Mouse (Mus musculus) adrenal gland, adult (tissue): ENCODE results near the gene Gsdma2.
A peak's percentile ranks its signal among the peaks of the same experiment; 100 is the strongest.
"Not testable (repeated sequence)": the region's sequence is repeated elsewhere in the genome, so short reads cannot be mapped to it uniquely, and the experiment has no call there.

Source experiments
- DNase-seq, 2 experiments: peaks; one replicate each; pipeline ENCODE4 v3.0.0; 2022 to 2023; ENCODE audit warnings: low spot score in 1 of 2; ENCODE audit not compliant: inconsistent age in 2 of 2

Gene Gsdma2

DNA sequence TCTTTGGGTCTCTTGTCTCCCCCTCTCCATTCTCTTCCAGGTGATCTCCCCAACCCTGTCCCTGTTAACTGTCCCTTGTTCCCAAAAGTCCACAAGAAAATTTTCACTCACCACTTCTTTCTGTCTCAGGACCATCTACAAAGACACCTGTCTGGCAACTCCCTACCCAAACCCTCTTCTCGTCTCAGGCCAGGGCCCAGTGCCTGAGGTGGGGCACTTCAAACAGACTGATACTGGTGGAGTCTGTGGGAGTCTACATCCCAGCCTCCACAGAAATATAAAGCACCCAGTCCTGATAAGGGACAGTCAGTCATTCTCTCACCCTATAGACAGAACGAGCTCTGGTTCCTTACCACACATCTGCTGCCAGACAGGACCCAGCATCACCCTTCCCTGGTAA is at the start of gene Gsdma2:
Gene Gsdma2 (plus strand): TSS at position 301 of the 400 bp plus-strand sequence.
- DNase-seq = no peak

DNA sequence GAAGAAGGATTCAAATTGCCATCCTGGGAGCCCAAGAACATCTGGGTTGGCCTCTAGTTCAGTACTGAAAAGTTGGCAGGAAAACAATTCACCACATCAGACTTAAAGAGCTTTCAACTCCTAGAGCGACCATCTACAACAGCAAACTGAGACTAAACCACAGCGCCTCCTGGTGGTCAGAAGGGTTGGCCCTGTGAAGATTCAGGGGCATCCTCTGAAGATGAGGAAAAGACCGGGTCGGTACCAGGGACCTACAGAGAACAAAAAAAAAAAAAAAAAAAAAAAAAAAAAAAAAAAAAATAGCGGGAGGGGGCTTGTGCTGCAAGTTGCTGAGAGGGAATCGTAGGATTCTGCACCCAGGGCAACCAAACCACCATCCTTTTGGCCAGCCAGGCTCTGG is 49.2 kb upstream of the Gsdma2 start:
- peak; percentile 59 to 86 for DNase-seq

DNA sequence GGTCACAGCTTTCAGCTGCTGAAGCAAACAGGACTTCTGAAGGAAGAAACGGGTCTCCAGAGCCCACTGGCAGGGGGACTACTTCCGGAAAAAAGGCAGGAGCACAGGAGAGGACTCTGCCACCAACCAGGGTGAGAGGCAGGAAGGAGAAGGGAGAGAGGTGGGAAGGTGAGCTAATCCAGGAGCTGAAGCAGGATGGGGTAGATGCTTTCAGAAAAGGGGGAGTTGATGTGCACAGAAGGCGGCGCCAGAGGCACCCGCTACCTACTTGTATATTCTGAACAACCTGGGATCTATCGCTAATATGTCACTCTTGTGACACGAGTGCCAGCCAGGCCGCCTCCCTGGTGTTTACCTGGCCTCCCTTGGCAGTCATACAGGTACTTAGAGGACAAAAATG is 48.6 kb upstream of the Gsdma2 start, which contains the start of gene Lrrc3c:
Gene Lrrc3c (plus strand): TSS at position 301 of the 400 bp plus-strand sequence.
- no peak for DNase-seq

DNA sequence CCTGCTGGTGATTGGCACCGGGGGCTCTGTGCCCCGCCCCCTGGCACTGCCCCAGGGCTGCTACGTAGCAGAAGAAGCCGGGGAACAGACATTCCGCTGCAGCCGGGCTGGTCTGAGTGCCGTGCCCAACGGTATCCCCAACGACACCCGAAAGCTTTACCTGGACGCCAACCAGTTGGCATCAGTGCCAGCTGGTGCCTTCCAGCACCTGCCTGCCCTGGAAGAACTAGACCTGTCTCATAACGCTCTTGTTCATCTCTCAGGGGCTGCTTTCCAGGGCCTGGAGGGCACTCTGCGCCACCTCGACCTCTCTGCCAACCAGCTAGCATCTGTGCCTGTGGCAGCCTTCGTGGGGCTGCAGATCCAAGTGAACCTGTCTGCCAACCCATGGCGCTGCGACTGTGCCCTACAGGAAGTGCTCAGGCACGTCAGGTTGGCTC is 47.7 kb upstream of the Gsdma2 start:
- DNase-seq = peak in 1 of 2 experiments; percentile 22

DNA sequence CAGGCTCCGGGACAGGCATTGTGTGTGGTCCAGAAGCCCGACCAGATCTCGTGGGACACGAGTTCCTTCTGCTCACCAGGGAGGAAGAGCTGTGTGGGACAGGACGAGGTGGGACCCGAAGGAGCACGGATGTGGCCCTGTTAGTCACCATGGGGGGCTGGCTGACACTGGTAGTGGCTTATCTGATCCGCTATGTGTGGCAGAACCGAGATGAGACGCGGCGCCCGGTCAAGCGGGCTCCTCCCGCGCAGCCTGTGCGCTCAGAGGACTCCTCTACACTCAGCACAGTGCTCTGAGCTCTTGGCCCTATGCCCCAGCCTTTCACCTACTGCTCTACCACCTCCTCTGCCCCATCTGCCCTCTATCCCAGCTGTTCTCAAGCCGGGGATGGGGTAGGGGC is 47.3 kb upstream of the Gsdma2 start:
- peak in 1 of 2 experiments; percentile 24 for DNase-seq

DNA sequence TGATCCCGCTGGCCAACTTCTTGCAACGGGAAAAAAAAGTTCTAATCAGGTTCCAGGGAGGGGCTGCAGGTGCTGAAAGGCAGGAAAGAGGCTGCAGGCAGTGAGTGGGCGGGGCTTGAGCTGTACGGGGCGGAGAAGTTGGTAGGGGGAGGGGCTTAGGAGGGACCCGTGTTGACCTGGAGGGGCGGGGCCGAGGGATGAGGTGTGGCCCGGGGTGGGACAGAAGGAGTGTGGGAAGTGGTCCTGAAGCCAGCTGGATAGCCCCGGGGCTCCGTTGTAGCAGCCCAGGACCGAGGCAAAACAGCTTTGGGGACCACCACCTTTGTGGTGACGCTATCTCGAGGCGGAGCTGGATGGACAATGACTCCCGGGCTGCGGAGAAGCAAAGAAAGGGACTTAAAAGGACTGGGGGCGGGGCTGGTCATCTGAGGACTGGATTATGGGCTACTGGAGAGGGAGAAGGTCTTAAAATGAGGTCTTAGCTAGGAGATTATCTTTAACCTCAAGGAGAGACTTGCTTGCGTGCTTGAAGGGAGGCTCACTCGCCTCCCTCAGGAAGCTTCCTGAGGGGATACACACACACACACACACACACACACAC is 44.4 kb upstream of the Gsdma2 start:
- DNase-seq = peak in 1 of 2 experiments; percentile 15

DNA sequence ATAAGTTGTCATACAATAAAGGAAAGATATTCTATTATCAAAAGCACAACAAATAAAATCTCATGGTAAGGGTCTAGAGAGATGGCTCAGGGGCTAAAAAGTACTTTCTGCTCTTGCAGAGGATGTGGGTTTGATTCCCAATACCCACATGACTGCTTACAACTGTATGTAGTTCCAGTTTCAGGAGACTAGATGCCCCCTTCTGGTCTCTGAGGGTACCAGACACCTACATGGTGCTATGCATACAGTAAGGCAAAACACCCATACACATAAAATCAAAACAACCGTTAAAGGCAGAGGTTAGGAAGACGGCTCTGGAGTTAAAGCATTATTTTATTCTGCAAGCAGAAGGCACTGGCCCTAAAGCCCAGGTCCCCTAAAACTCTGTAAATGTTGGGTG is 42.6 kb upstream of the Gsdma2 start:
- DNase-seq = peak in 1 of 2 experiments; percentile 11

DNA sequence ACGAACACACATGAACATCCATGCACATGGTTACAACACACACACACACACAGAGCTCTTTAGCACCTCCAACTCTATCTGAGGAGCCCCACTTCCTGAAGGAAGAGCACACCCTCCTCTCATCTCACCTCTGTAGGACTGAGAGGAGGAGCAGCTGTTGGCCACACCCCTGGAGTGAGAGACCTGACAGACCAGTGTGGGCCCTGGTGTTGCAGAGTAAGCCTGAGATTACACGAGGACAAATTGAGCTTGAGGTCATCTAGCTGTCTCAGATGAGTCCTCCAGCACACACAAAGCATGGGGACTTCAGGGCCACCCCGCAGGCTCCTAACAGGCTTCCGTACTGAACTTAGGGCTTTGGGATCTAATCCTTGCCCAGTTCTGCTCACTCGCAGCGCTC is 41.6 kb upstream of the Gsdma2 start:
- not testable (repeated sequence) for DNase-seq

DNA sequence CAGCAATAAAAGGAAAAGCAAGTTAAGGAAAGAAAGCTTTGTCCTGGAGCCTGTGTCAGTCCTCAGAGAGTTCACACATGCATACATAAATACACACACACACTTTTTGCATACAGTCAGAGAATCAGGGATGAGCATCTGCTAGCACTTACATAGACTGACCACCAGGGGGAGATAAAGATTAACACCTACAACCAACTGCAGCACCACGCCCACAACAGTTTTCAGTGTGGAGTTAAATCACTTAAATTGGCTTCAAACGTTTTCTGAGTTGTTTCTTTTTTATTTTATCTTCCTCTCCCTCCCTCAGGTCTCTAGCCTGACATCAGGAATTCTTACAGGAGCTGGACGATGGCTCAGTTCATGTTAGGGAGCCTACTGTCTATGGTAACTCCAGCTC is 39.8 kb upstream of the Gsdma2 start:
- DNase-seq = peak; percentile 18 to 78

DNA sequence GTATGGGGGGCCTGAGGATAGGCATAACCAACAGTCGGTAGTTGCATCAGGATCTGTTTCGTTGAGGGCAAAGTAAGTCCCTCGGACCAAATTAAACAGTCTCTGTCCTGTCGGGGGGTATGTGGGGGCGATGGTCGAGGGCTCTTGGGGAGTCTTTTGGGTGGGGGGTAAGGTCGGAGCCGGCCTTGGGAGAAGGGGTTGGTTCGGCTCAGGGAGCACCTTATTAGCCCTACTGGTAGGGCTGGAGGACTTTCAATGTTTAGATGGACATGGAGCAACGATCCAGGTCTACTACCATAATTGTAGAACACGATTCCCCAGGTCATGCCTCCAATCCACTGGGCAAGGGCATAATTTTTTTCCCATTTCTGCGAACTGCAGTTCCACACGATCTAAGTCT is 25.8 kb upstream of the Gsdma2 start:
- DNase-seq = no peak

DNA sequence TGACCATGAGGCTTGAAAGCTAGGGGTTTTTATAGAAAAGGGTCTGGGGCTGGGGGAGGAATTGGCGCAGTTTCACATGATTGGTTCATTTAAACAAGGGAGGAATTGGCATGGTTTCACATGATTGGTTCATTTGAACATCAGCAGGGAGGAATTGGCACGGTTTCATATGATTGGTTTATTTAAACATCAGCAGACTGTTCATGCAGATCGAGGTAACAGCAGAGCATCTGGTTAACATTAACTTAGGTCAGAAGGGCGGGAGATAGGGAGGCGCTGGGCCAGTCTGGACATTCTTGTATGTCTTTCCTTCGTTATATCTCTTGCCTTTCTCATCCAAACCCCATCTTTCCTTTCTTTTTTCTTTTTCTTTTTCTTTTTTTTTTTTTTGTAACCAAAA is 22.6 kb upstream of the Gsdma2 start:
- DNase-seq = not testable (repeated sequence)

DNA sequence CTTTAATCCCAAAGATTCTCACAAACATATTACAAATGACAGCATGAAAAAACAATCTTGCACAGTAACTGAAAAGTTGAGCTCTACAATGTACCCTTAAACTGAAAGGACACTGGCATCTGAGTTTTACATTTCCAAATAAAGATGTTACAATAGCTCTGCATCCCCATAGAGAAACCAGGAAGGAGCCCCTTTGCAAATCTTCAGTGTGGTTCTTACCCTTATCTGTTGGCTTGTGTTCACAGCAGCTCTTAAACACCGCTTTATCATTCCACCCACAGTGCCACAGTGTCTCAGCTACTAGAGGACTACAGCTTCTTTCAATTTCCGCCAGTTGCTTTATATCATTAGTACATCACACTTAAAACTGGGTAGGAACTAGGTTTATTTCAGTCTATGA is 22.2 kb upstream of the Gsdma2 start:
- DNase-seq = not testable (repeated sequence)

DNA sequence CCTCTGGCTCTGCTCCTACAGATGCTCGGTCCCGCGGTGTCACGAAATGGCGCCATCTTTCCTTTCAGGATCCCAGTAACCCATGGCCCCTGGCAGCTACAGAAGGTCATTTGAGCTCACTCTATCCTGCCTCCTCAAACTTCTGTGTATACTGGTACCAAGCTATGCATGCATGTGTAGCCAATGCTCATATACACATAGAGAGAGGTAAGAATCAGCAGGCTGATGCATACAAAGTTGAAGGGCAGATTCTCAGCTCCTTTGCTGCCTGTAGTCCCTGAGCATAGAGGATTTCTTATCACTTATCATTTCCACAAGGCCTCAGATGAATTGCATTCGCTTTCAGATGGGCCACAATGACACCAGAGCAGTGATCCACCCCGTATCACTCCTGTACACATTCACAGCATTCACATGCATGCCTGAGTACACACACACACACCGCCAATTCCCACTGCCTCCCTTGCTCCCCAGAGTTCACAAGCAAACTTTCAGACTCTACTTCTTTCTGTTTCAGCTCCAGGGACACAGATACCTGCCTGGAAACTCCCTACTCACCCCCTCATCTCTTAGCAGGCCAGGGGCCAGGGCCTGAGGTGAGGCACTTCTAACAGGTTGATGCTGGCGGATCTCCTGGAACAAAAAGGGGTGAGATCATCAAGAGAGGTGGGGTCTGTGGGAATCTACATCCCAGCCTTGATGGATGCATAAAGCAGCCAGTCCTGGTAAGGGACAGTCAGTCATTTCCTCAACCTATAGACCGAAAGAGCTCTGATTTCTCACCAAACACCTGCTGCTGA is 20.7 kb upstream of the Gsdma2 start, which contains the start of the genes Gm12355 and Gsdma3:
Gene Gm12355 (minus strand): TSS at position 51 of the 800 bp plus-strand sequence.
Gene Gsdma3 (plus strand): TSS at position 750 of the 800 bp plus-strand sequence.
- no peak for DNase-seq

DNA sequence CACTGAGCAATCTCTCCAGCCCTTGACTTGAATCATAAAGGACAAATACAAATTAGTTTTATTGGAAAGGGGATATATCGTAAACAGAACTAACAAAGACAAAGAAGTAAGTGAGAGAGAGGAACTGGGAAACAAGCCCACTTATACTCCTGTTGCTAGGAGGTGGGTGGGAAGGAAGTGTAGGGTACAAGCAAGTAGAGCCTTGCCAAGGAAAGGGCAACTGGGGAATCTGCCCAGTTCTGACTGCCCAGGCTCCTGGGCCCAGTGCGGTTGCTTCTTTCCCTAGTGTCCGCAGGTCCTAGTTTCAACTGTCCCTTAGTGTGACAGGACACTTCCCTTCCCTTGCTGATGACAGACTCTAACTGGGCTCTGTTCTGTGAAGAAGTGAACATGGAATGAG is 17.9 kb upstream of the Gsdma2 start:
- DNase-seq = no peak

DNA sequence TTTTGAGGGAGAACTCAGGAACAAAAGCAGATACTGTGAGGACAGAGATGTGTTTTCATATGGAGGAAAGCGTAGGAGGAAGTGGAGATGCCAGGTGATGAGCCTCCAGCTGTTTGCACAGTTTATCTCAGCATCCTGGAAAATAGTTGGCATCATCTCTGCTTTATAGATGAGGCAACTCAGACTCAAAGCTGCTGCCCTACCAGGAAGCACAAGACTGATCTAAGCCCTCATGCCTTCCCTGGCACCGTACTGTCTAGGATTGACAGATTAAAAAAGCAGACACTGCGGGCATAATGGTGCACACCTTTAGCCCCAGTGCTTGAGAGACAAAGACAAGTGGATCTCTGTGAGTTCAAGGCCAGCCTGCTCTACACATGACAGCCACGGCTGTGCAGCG is 15.9 kb upstream of the Gsdma2 start:
- no peak for DNase-seq

DNA sequence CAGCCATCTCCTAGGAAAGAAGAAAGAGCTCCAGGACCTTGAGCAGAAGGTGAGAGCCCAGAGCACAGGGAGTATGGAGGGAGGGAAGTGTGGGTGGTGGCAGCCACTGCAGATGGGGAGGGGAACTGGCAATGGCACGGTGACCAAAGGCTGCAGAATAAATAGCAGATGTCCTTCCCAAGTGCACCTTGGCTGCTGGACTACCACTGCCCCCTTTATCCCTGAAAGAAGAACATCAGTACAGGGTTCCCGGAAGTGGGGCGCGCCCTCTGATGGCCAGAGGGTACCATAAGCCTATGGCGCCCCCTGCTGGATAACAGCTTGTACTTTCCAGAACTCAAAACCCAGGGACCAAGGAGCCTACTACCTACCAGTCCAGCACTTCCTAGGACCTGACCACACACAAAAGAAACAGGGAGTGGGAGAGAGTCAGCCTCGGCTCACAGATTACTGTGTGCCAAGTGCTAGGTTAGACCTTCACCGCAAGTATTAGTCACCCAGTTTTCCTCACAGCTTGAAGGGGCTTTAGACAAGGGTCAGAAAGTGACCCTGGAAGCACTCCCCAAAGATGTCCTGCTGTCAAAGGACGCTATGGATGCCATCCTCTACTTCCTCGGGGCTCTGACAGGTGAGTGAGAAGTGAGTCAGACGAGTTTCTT is 11.1 kb upstream of the Gsdma2 start:
- DNase-seq = peak; percentile 27 to 62

DNA sequence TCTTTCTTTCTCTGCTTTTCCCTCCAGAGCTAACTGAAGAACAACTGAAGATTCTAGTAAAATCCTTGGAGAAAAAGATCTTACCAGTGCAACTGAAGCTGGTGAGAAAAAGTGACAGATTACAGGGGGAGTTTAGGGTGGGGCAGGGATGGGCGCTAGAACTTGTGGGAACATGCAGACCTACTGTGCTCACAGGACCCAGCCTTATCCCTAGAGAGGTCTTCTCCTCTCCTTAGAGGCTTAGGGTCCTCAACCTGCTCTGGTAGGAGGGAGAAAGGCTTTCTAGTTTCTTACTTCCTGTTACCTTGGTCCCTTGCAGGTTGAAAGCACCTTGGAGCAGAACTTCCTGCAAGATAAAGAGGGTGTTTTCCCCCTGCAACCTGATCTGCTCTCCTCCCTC is 9.1 kb upstream of the Gsdma2 start:
- DNase-seq = no peak

DNA sequence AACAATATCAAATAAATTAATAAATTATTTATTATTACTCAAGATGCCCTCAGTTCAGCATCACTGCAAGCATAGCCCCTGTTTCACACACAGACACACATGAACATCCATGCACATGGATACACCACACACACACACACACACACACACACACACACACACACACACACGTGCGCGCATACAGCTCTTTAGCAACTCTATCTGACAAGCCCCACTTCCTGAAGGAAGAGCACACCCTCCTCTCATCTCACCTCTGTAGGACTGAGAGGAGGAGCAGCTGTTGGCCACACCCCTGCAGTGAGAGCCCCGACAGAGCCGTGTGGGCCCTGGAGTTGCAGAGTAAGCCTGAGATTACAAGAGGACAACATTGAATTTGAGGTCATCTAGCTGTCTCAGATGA is 6.5 kb upstream of the Gsdma2 start:
- DNase-seq = no peak

DNA sequence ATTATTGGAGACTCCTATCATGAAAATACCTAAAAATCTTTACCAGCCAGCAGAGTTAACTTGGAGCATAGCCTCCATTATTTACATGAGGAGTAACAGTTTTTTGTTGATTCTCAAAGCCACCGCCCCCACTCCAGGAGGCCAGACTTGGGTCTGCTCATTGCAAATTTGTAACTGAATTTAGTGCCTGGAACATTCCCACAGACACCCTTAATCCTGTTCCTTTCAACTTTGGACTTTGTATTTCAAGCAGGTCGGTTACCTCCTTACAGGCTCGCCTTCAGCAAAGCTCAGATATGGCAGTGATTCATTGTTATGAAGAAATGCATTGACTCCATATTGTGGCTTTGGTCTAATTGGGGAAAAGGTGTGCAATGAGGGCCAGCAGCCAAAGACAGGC is 1.8 kb upstream of the Gsdma2 start:
- DNase-seq = no peak

DNA sequence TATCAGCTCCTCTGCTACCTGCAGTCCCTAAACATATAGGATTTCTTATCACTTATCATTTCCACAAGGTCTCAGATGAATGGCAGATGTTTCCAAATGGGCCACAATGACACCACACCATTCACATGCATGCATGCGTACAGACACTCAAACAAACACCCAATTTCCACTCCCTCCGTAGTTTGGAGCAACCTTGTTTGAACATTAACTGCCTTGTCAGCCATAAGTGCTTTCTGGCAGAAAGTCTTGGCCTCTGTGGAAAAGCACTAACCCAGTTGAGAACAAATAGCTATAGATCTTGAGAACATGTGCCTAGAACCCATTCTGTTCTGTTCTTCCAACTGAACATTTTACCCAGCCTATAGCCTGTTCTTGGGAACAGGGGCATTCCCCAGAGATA is 613 bp upstream of the Gsdma2 start:
- DNase-seq = no peak

DNA sequence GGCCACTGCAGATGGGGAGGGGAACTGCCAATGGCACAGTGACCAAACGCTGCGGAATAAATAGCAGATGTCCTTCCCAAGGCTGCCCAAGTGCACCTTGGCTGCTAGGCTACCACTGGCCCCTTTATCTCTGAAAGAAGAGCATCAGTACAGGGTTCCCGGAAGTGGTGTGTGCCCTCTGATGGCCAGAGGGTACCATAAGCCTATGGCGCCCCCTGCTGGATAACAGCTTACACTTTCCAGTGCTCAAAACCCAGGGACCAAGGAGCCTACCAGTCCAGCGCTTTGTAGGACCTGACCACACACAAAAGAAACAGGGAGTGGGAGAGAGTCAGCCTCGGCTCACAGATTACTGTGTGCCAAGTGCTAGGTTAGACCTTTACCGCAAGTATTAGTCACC is 8.5 kb downstream of the Gsdma2 start:
- DNase-seq = peak; percentile 53 to 79

DNA sequence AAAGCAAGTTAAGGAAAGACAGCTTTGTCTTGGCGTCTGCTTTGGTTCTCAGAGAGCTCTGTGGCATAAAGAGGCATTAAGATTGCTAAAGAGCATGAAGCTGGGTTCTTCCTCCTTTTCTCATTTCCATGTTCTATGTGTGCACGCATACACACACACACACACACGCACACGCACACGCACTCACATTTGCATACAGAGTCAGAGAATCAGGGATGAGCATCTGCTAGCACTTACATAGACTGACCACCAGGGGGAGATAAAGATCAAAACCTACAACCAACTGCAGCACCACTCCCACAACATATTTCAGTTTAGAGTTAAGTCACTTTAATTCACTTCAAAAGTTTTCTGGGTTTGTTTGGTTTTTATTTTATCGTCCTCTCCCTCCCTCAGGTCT is 14.0 kb downstream of the Gsdma2 start:
- DNase-seq = peak in 1 of 2 experiments; percentile 73
